Mouse (Mus musculus) MEL (cell line): ENCODE data around the gene Galnt2.

ENCODE experiments used
- CHD2 ChIP-seq: IDR thresholded peaks from 2 replicates; pipeline ENCODE4 v1.6.1; 2011; ENCODE audit warnings: low read length, improper control_type of control experiment
- CTCF ChIP-seq, 3 experiments: IDR thresholded peaks in 2 of 3; conservative IDR thresholded peaks in 1 of 3; 2 replicates each; pipeline ENCODE4 v1.5.1; 2011 to 2012; ENCODE audit warnings: low read length in 3 of 3, low read depth in 2 of 3, mild to moderate bottlenecking in 2 of 3, improper control_type of control experiment in 1 of 3, inconsistent platforms in 1 of 3, mixed read lengths in 1 of 3, moderate library complexity in 1 of 3; ENCODE audit not compliant: control insufficient read depth in 1 of 3, insufficient read depth in 1 of 3, poor library complexity in 1 of 3, severe bottlenecking in 1 of 3
- EP300 ChIP-seq, 2 experiments: IDR thresholded peaks; 2 replicates each; pipeline ENCODE4 v1.6.1; 2011; ENCODE audit warnings: improper control_type of control experiment in 2 of 2, low read length in 2 of 2, low read depth in 1 of 2, mild to moderate bottlenecking in 1 of 2
- HCFC1 ChIP-seq: IDR thresholded peaks from 2 replicates; pipeline ENCODE4 v1.6.1; 2012; ENCODE audit warnings: low read depth, mild to moderate bottlenecking, inconsistent platforms, low read length, improper control_type of control experiment, moderate library complexity
- KAT2A ChIP-seq: conservative IDR thresholded peaks from 2 replicates; pipeline ENCODE4 v1.6.1; 2012; ENCODE audit warnings: low read depth, low read length, improper control_type of control experiment, inconsistent platforms
- MAX ChIP-seq: IDR thresholded peaks from 2 replicates; pipeline ENCODE4 v1.6.1; 2011; ENCODE audit warnings: low read length, improper control_type of control experiment
- NRF1 ChIP-seq: IDR thresholded peaks from 2 replicates; pipeline ENCODE4 v1.6.1; 2014; ENCODE audit warnings: low read depth, mild to moderate bottlenecking, inconsistent platforms, low read length, improper control_type of control experiment, moderate library complexity; ENCODE audit not compliant: poor library complexity, insufficient read depth, severe bottlenecking
- SMC3 ChIP-seq: IDR thresholded peaks from 2 replicates; pipeline ENCODE4 v1.6.1; 2011; ENCODE audit warnings: low read depth, low read length, improper control_type of control experiment
- USF1 ChIP-seq: IDR thresholded peaks from 2 replicates; pipeline ENCODE4 v1.6.1; 2014; ENCODE audit warnings: low read depth, mild to moderate bottlenecking, inconsistent platforms, low read length, improper control_type of control experiment, moderate library complexity
- USF2 ChIP-seq, 2 experiments: IDR thresholded peaks; 2 replicates each; pipeline ENCODE4 v1.6.1; 2011 to 2012; ENCODE audit warnings: improper control_type of control experiment in 2 of 2, low read length in 2 of 2, borderline replicate concordance in 1 of 2, inconsistent platforms in 1 of 2, low read depth in 1 of 2, mild to moderate bottlenecking in 1 of 2; ENCODE audit not compliant: insufficient read depth in 1 of 2
- ZKSCAN1 ChIP-seq: IDR thresholded peaks from 2 replicates; pipeline ENCODE4 v1.6.1; 2012; ENCODE audit warnings: low read depth, mild to moderate bottlenecking, inconsistent platforms, low read length, improper control_type of control experiment, moderate library complexity
- ZMIZ1 ChIP-seq: IDR thresholded peaks from 2 replicates; pipeline ENCODE4 v1.6.1; 2012; ENCODE audit warnings: low read depth, mild to moderate bottlenecking, inconsistent platforms, low read length, improper control_type of control experiment, moderate library complexity

DNA sequence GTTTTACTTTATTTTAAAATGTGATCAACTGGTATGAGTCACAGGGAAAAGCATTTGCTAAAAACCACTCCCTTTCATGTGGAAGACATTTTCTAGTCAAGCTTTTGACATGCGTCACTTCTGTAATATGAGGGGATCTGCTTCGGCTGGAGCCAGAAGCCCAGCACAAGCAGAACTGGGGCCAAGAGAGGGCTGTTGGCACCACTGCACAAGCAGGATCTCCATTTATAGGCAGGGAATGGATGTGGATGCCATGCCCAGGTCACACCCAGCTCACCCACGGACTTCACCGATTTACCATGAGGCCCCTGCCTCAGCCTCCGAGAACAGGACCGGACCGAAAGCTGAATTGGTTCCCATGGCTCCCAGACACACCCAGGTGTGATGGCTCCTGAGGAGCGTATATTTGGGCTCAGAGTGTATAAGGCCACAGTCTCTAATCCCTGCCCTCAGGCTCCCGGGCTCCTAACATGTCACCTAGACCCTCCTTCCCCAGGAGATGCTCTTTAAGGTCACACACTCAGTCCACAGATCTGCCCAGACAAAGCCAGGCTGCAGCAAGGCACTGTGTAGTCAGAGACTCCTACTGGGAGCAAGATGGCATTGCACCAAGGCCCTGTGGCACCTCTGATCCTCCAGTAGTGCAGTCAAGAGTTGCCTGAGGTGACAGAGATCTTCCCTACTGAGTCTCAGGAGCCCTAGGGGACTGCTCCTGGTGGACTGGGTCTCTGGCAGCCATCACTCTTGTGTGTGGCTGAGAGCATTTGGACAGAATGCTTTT is 59.9 kb downstream of the Galnt2 start:
- no peak for TF ChIP-seq CTCF (IDR thresholded peaks at IDR 0.05 in 2 of 3, conservative IDR thresholded peaks at IDR 0.05 in 1 of 3; ENCODE audit: control insufficient read depth in 1 of 3, insufficient read depth in 1 of 3, low read depth in 2 of 3, low read length in 3 of 3, poor library complexity in 1 of 3, severe bottlenecking in 1 of 3)
- no peak for TF ChIP-seq HCFC1
- no peak for TF ChIP-seq KAT2A
- no peak for TF ChIP-seq NRF1
- no peak for TF ChIP-seq EP300 (IDR thresholded peaks at IDR 0.05; ENCODE audit: low read depth in 1 of 2, low read length in 2 of 2)
- TF ChIP-seq ZKSCAN1: no peak
- TF ChIP-seq USF2 (IDR thresholded peaks at IDR 0.05; ENCODE audit: borderline replicate concordance in 1 of 2, insufficient read depth in 1 of 2, low read depth in 1 of 2, low read length in 2 of 2): no peak
- TF ChIP-seq ZMIZ1: no peak
- no peak for TF ChIP-seq USF1
- no peak for TF ChIP-seq SMC3
- TF ChIP-seq CHD2: no peak
- TF ChIP-seq MAX: no peak
